Mouse (Mus musculus): ENCODE results near the gene Ubac2. TPM values are rescaled to one million over a fixed set of nuclear protein-coding genes. Genes with fewer than 3 reads are reported as not detected.

Gene Ubac2
- total RNA-seq, 2 experiments from 2014 or later: 35.4 to 36.5 TPM

DNA sequence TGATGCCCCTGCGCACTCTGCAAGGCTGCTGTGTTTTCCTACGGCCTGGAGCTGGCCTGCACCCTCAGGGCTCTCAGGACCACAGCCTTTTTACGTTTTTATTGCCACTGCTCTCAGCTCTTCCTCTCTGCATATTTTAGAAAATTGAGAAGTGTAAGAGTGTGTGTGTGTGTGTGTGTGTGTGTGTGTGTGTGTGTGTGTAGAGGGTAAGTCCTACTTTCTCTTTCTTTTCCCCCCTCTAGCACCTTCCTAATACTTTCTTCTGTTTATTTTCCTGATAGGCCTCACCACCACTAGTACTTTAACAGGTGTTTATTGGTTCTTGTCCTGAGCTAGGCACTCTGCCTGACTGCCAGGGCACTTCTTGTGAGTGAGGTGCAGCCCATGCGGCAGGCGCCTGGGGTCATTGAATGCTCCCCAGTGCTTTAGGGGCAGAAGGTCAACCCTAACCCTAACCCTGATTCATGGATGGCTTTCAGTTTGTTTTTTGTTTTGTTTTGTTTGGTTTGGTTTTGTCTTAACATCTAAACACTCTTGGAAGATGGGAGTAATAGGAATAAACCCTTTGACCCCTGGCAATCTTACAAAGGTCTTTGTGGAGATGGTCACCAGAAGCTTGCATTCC is 16.2 kb downstream of the Ubac2 start:
- DNase-seq: no peak

DNA sequence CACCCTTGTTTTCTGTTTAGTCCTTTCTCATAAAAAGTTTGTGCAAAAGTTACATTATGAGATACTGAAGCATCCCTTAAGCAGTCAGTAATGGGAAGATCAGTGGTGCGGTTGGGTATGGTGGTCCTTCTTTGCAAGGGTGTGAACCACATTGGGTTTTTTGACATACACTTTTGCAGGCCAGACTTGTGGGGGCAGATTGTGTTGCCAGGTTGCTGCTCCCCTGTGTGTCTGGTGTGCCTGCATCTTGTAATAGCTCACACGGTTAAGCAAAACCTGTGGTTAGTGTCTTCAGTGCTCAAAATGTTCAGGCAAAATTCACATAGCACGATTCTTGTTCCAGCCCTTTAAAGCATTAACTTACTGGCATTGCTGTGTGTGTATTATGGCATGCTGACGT is 16.9 kb downstream of the Ubac2 start:
- DNase-seq: no peak

DNA sequence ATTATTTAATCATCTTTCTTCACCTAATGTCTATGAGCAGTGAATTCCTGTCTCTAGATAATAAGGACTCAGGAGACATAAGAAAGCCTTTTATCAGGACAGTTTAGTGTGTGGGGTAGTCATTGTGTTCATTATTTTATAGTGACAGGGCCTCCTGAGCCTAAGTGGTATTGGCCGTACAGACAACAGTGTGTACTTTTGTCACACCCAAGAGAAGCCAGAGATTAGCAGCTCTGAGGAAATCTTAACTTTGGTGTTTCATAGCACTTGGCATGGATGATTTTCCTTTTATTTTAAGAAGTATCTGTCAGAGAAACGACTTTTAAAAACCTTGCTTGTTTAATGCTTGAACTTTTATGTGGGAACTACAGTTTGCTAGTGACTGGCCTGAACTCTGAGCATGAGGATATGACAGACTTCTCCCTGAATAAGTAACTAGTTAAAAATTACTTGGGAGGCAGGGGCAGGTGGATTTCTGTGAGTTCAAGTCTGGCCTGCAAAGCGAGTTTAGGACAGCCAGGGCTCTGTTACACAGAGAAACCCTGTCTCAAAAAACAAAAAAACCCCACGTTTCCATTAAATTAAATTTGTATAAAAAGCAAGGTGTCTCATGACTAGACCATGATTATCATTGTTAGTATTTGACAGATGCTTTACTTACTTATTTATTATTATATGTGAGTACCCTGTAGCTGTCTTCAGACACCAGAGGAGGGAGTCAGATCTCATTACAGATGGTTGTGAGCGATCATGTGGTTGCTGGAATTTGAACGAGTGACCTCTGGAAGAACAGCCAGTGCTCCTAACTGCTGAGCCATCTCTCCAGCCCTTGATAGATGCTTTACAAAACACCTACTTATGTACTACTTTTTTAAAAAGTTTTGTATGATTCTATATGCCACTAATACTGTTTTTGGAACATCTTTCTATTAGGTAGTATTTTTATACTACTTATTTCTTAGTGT is 18.0 kb downstream of the Ubac2 start:
- DNase-seq: no peak

DNA sequence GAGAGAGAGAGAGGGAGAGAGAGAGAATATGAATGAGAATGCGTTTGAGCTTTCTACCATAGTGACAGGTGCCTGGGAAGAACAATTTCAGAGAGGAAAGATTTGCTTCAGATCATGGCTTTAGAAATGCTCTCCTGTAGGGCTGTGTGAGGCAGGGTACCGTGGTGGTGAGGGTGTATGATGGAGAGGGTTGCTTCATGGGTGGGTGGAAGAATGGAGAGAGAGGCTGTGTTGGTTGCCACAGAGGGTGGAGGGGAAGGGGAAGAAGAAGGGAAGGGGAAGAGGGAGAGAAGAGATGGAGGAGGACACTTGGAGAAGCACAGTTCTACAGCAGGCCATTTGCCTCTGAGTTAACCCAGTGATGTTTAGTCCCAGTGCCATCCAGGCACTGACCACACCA is 19.4 kb downstream of the Ubac2 start:
- DNase-seq: no peak

DNA sequence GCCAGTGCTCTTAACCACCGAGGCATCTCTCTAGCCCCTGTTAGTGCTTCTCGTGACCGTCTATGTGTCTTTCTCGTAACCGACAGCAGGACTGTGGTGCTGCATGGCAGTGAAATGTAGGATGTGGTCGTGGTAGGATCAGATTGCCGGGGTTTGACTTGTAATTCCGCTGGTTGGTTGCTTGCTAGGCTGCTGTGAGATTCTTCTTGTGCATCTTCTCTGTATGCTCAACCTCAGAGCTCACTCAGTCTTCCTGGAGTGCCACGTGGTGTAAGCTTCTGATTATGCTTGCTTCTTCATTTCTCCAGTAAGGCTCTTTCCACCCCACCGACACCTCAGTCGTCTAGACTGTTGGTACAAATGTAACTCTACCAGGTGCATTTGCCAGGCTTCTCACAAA is 20.1 kb downstream of the Ubac2 start:
- DNase-seq: no peak

DNA sequence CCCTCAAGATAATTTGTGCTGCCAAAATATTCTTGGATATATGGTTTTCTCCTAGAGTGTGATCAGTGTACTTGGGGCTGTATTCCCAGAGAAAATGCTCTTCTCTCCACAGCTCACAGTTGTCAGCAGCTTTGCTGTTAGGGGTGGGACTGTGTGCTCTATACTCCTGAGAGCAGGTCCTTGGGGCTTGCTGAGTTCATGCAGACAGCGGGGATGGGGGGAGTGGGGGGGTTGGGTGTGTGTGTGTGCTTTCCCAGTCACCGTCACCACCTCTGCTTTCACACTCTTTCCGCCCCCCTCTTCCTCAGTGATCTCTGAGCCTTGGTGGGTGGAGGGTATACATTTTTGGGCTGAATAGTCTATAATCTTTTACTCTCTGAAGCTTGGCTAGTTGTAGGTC is 20.7 kb downstream of the Ubac2 start:
- no peak for DNase-seq

DNA sequence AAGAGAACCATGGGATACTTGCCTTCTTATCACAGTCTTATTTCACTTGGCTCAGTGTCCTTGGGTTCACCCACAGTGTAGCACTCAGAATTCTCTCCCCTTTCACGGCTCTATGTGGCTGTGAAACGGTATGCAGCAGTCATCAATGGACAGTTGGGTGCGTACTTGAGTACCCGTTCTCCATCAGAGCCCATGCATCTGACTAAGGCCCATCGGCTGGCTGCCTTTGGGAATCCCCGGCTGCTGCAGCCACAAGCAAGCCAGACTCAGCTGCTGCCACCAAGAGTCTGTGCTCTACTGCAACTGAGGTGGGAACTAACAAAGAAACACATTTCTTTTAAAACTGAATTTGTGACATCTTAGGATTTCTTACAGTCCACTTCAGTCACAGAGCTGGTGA is 23.1 kb downstream of the Ubac2 start:
- DNase-seq: no peak

DNA sequence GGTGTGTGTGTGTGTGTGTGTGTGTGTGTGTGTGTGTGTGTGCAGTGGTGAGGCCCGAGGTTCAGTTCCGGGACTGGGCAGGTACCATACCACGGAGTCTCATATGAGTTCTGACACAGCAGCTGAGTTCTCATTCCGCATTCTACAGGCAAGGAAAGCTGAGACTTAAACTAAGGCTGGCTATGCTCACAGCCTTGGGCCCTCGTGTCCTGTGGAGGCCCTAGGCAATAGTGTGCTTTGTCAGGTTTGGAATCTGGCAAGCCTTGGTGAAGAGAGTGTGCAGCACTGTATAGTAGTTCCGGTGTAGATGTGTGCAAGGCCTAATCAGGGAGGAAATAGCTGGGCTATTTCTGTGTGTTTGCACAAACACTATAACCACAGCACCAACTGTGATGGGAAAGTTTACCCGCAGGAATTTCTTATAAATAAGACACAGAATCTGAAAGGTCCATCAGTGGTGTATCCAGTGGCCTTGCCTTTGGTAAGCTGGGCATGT is 25.0 kb downstream of the Ubac2 start:
- no peak for DNase-seq

DNA sequence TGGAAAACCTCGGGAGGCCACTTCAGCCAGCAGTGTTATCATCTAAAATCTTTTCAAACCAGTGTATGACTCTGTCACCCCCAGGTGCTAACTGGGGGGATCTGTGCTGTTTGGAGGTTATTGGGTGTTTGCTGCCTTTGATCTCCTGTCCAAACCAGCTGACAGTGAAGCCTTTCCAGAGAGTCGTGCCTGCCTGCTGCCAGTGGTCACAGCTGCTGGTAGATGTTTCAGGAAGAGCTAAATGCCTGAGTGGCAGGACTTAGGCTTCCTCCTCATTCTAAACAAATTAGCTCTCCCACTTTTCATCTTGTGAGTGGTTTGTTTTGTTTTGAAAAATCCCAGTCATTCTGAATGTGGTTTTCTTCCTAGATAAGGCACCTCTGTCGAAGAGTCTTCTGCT is 26.3 kb downstream of the Ubac2 start:
- DNase-seq: no peak

DNA sequence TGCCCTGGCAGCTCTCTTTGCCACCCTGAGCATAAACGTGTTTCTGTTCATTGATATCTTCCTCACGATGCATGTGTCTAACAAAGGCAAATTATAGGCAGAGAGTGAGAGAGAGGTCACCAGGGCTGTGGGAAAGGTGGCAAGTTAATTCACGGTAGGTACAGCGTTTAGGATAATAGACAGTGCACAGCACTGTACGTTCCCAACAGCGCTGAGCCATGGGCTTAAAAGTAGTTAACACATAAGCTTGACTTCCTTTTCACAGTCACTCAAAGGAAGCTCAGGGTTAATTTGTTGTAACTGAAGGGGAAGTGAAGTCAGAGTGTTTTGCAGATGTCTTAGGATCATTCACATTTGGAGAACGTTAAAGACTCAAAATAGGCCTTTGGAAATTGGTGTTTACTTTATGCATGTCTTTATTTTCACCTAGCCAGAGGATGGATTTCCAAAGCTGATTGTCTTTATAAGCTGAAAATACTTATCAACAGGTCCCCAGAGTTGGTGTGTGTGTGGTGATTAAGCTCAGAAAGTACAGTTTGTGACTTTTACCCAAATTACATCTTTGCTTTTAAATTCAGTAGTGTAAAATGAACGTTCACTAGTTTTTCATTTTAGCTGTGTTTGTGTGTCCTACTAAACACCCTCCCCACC is 28.0 kb downstream of the Ubac2 start:
- DNase-seq: no peak

DNA sequence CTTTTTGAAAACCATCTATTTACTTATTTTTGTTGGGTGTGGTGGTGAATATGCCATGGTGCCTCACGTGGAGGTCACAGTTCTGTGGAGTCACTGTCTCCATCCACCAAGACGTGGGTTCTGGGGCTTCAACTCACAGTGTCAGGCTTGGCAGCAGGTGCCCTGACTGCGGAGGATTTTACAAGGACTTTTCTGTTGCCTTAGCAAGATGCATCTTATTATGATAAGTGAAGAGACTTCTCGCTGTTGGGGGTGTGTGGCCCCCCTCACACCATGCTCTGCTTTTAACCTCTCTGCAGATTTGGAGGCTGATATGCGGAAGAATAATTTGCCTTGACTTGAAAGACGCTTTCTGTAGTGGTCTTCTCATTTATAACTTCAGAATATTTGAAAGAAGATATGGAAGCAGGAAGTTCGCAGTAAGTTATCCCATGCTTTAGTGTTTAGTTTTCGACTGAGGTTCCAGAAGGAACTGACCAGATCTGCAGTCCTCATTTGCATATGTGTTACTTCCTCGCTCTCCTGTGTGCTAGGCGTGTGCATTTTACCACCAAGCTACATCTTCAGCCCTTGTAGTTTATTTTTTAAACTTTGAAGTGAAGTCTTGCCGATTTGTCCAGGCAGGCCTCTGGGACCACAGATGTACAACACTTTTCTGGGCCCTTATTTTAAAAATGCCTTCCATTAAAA is 28.7 kb downstream of the Ubac2 start:
- no peak for DNase-seq

DNA sequence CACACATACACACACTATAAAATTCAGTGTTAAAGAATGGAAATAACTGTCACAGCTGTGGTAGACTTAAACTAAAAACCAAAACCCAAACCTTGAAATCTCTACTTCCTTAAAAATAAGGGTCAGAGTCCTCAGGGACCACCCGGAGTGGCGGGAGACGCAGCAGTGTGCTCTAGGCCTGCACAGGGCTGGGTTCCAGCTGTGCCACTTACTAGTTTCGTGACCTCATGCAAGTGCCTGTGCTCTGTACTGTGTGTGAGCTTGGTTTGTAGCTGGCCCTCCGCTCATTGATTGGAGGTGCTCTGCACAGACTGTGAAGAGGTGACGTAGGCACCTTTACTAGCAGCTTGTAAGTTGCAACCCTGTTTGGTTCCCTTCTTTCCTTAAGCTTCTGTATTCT is 31.4 kb downstream of the Ubac2 start:
- no peak for DNase-seq

DNA sequence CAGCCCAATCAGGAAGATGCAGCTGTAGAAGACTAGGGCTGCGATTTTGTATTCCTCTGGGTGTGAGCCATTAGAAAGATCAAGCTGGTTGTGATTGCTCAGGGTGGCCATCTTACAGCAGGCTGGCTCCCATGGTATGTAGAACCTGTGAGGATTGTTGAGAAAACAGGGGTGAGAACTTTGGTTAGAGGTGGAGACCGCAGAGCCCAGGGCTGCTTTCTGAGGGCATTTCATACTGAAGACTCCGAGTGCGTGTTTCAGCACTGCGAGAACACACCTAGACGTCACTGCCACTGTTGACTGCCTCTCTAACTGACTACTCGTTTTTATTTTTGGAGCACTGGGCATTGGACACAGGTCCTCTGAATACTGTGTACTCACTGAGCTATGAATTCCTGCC is 34.1 kb downstream of the Ubac2 start:
- DNase-seq: no peak

DNA sequence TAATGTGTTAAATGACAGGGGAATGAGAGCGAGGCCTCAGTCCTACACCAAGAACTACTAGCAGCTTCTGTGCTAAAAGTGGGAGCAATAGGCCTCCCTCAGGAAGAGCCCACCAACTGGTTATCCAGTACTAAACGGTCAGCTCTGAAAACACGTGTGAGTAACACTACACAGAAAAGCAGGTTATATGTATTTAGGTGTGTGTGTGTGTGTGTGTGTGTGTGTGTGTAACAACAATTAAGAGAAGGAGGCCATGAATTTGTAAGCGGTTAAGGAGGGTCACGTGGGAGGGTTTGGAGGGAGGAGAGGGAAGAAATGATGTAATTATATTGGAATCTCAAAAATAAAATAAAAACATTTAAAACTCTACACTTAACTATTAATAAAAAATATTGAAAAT is 36.7 kb downstream of the Ubac2 start:
- no peak for DNase-seq

DNA sequence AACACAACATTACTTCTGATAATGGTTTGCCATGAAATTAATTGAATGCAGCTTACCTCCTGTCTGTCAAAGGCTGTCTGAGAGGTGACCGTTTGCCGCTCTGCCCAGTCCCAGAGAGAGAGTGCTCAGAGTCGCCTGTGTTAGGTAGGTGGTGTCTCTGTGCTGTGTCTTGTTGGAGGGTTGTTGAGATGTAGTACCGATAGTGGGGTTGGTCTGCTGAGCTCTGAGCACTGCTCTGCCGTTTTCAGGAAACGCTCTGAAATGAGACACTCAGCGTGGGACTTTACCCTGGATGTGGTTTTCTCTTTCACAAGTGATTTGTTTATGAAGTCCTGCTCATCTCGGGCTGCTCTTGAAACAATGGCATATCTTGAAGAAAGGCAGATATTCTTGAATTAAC is 37.2 kb downstream of the Ubac2 start, which contains the start of gene Gpr18:
Gpr18 (minus strand) TSS at position 161 of the 400 bp plus-strand sequence.
- DNase-seq: no peak

DNA sequence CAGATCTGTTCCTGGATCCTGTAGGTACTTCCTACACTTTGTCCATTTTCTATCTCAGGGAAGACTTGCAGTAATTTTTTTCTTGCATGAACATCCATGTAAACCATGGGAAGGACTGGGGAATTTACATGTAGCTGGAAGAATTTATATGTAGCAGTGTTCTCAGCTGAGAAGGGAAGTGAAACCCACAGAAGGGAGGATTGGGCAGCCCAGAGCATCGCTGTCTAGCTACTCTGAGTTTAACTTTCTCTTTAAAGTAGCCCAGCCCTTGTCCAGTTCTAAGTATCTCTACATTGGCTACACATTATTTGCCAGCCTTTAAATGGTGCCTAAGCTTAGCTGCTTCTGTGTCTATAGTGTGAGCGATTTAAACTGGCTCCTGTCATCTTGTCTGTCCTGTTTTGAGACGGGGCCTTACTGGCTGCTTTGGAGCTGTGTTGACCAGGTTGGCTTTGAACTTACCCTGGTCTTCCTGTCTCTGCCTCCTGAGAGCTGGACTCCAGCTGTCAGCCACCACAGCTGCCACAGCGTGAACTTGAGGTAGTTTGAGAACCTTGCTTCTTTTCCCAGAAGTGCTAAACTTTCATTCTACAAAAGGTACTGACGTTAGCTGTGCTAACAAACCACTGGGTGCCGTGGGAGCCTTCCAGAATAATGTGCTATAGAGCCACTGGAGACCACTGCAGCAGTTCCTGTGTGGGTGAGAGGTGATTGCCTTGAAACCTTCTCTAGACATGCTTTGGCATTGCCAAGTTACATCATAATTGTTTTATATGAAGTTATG is 38.1 kb downstream of the Ubac2 start:
- DNase-seq: no peak

DNA sequence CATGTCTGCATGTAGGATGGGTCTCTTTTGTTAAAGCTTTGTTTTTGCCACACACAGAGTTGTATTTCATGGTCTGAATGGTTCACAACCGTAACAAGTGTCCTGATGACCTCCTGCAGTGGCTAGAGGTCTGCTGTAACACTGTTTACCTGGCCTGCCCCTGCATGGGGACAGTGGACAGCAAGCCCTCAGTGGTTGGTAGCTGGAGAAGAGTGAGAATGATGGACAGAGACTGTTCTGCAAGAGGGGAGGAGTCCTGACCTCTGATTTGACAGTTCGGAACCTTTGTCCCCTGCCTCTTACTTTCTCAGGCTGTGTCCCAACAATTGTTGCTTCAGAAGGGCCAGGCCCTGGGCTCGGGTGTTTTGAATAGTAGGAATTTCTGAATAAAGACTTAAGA is 39.8 kb downstream of the Ubac2 start:
- DNase-seq: no peak

DNA sequence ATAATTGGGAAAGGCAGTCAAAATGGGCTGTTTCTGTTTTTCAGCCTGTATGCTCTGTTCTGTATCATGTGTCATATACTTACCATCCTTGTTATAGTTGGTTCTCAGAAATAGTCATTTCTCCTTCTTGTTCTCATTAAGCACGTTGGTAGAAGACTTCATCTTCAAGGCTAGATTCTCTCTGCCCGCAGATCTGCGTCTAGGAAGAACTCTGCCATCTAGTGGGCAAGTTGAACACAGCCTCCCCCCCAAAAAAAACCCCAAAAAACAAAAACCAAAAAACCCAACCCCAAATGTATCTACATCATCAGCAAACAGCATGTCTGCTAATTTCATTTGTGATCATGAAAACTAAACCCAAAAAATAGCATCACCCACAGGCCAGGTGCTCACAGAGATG is 41.3 kb downstream of the Ubac2 start:
- DNase-seq: no peak

DNA sequence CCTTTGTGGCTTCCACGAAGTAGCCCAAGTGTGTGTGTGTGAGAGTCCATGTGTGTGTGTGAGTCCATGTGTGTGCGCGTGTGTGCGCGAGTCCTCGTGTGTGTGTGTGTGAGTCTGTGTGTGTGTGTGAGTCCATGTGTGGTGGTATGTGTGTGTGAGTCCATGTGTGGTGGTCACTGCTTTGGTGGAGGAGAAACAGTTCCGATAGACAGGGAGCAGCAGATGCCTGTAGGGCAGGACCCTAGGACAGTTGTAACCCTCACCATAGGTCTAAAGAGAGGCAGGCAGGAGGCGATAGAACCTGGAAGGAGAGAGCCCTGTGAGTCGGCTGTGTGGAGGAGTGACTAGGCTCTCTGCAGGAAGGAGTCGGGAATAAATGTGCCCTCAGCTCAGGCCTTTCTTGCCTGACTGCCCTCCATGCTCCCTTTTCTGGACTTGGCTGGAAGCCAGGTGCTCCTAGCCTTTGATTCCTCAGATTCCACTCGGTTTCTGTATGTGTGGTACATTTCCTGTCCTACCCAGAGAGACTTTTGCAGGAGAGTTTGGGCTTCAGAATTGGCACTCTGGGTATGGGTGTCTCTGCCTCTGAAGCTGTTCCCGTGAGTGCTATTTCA is 42.2 kb downstream of the Ubac2 start:
- DNase-seq: peak; percentile 18 to 42

DNA sequence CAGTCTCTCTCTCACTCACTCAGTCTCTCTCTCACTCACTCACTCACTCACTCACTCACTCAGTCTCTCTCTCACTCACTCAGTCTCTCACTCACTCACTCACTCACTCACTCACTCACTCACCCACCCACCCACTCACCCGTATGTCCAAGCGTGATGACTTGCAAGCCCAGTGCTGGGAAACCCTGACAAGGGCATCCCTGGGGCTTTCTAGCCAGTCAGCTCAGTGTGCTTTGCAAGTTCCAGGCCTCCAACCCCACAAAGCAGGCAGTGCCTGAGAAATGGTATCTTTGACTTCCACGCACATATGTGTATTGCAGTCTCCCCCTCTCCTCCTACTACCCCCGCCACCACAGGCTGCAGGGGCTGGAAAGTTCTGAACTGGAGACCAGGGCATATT is 43.6 kb downstream of the Ubac2 start:
- DNase-seq: no peak

DNA sequence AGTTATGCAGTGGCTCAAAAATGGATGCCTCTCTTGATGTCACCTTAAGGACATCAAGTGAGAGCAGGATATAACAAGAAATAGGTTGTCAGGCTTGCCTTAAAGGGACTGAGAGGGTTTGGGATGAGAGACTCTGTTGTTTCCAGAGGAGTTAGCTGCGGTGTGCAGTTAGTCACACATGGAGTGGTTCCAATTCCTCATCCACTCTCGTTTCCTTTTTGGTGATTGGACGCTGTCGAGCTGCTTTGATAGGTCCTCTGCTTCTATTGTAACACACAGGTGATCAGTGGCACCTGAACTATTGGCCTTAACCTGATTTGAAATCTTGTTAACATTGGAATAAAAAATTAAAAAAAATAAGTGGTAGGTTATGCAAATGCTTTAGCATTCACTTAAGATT is 44.3 kb downstream of the Ubac2 start:
- DNase-seq: no peak
